ENCODE assay signal across 14 mouse cellular contexts in the genomic region with DNA sequence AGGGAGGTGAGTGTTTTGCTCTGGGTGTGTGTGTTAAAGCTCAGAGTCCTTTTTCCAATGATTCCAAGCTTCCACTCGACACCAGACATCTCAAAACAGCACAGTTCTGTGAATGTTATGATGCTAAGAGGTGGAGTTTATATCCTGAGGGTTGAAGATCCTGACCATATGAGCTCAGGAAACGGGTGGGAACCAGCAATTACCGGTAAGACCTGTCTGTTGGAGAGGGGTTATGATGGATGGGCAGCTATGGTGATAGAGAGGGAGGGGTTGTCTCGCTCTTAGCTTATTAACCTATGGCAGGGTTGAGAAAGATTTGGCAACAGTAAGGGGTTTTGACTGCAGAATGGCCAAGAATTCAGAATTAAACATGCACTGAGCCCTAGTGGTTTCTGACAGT.
"Had no signal": no experiment of that assay in that cellular context is flagged by ENCODE, and none has a peak within 500 bp of the region (broad histone marks: within the 10 kb centered on the region; RNA-seq: fewer than 3 reads in every experiment).

No protein-coding gene starts in this region.

- H3K9ac ChIP-seq: limb, embryonic 13.5 days; liver, embryonic 14.5 days; midbrain, embryonic 12.5 days; neural tube, embryonic 13.5 days; stomach, embryonic 15.5 days had no signal

- H3K9me3 ChIP-seq: limb, embryonic 13.5 days; midbrain, embryonic 12.5 days; neural tube, embryonic 13.5 days; stomach, embryonic 15.5 days had no signal

- ATAC-seq: midbrain, embryonic 16.5 days had no signal

- DNase-seq: kidney, adult 11 months; kidney, postnatal 10 days; left cerebral cortex, postnatal 4 days; lung, adult 18-20 months; lung, postnatal 14 days; retina, postnatal 1 day; right cerebral cortex, postnatal 14 days; thymus, postnatal 36 days had no signal

- H3K27ac ChIP-seq: limb, embryonic 13.5 days; liver, embryonic 14.5 days; midbrain, embryonic 12.5 days; neural tube, embryonic 13.5 days; stomach, embryonic 15.5 days had no signal

- H3K4me2 ChIP-seq: limb, embryonic 13.5 days; midbrain, embryonic 12.5 days; neural tube, embryonic 13.5 days; stomach, embryonic 15.5 days had no signal

- H3K27me3 ChIP-seq: limb, embryonic 13.5 days; midbrain, embryonic 12.5 days; neural tube, embryonic 13.5 days; stomach, embryonic 15.5 days had no signal

- H3K4me3 ChIP-seq: limb, embryonic 13.5 days; midbrain, embryonic 12.5 days; neural tube, embryonic 13.5 days; stomach, embryonic 15.5 days had no signal

- H3K4me1 ChIP-seq: limb, embryonic 13.5 days; midbrain, embryonic 12.5 days; neural tube, embryonic 13.5 days; stomach, embryonic 15.5 days had no signal

- H3K36me3 ChIP-seq: limb, embryonic 13.5 days; midbrain, embryonic 12.5 days; neural tube, embryonic 13.5 days; stomach, embryonic 15.5 days had no signal
